Mouse (Mus musculus) brain, embryonic 14.5 days (tissue): ENCODE measurements around the gene Nbea.

ENCODE experiments used
- CTCF ChIP-seq: fragments of 200-500 bp; IDR thresholded peaks from 2 replicates; pipeline ENCODE4 v1.5.1; 2012; ENCODE audit warnings: inconsistent platforms, mild to moderate bottlenecking, moderate library complexity, borderline replicate concordance; ENCODE audit not compliant: insufficient read depth, insufficient read length; ENCODE audit errors: extremely low read depth
- POLR2A ChIP-seq: fragments of 200-500 bp; IDR thresholded peaks from 2 replicates; pipeline ENCODE4 v1.6.1; 2012; ENCODE audit warnings: mild to moderate bottlenecking, inconsistent platforms, borderline replicate concordance; ENCODE audit not compliant: poor library complexity, insufficient read depth, insufficient read length, severe bottlenecking; ENCODE audit errors: extremely low read depth

- TF ChIP-seq CTCF (no peak), POLR2A (no peak)
Measured at GRCm38 (mm10) chr3:55756602-55757190, 426.8 kb downstream of the Nbea start.
